Mouse (Mus musculus): Measurements from ENCODE around the gene Bmpr1b.

GRCm38 (mm10) chr3:142168863-142169521 lies at the start of gene Bmpr1b:
- TF ChIP-seq CTCF (IDR thresholded peaks at IDR 0.05; ENCODE audit: borderline replicate concordance, insufficient read depth, low read depth, low read length) (no peak), POLR2A (IDR thresholded peaks at IDR 0.05; ENCODE audit: borderline replicate concordance, insufficient read depth, low read length) (no peak)

All from cerebellum, adult 2 months (tissue).